Mouse (Mus musculus) erythroblast, embryonic 14.5 days (primary cell): ENCODE results near the gene Gnas.

ENCODE experiments used
- GATA1 ChIP-seq: IDR thresholded peaks from 2 replicates; pipeline ENCODE4 v1.6.1; 2012; ENCODE audit warnings: low read length, inconsistent platforms, mixed read lengths
- TAL1 ChIP-seq: IDR thresholded peaks from 3 replicates; pipeline ENCODE4 v1.6.1; 2012; ENCODE audit warnings: low read length, inconsistent platforms, mixed read lengths

GRCm38 (mm10) chr2:174257312-174257711 is 26.8 kb upstream of the Gnas start:
- TF ChIP-seq TAL1 = no peak
- TF ChIP-seq GATA1 = no peak
